In the genomic region with DNA sequence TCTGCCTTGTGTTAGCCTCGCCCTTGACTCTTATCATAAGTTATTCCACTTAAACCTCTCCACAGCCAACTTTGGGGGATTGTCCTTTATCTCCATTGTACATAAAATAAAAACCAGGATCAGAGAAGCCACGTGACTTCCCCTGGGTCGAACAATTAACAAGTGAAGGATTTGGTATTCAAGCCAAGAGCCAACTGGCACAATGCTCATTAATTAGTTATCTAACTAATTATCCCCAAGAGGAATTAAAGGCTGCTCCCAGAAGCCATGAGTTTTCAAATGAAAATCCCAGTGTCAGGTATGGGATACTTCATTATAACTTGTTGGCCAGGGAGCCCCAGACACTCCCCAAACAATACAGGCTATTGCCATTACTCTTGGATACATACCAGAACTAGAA, we compare ENCODE assay signal across 12 mouse cellular contexts. TPM values are rescaled to one million over a fixed set of nuclear protein-coding genes. Genes with fewer than 3 reads are reported as not detected.
"Had no signal": no experiment of that assay in that cellular context is flagged by ENCODE, and none has a peak within 500 bp of the region (broad histone marks: within the 10 kb centered on the region; RNA-seq: fewer than 3 reads in every experiment).

No protein-coding gene starts in this region.

- ATAC-seq: intestine, embryonic 15.5 days; liver, postnatal 0 days; midbrain, embryonic 15.5 days had no signal

- H3K36me3 ChIP-seq: intestine, embryonic 15.5 days; limb, embryonic 12.5 days; liver, embryonic 13.5 days; midbrain, embryonic 15.5 days had no signal

- H3K4me3 ChIP-seq: intestine, embryonic 15.5 days; layer of hippocampus, adult 2 months; limb, embryonic 12.5 days; liver, embryonic 13.5 days; midbrain, embryonic 15.5 days had no signal

- H3K9ac ChIP-seq: intestine, embryonic 15.5 days; limb, embryonic 12.5 days; liver, embryonic 13.5 days; liver, postnatal 0 days; midbrain, embryonic 15.5 days had no signal

- H3K4me1 ChIP-seq: limb, embryonic 12.5 days; midbrain, embryonic 15.5 days had no signal

- H3K9me3 ChIP-seq: intestine, embryonic 15.5 days; limb, embryonic 12.5 days; liver, embryonic 13.5 days; midbrain, embryonic 15.5 days had no signal

- H3K4me2 ChIP-seq: intestine, embryonic 15.5 days; limb, embryonic 12.5 days; liver, embryonic 13.5 days; midbrain, embryonic 15.5 days had no signal

- H3K27ac ChIP-seq: intestine, embryonic 15.5 days; kidney, postnatal 0 days; layer of hippocampus, adult 2 months; limb, embryonic 12.5 days; liver, embryonic 13.5 days; midbrain, embryonic 15.5 days had no signal

- H3K27me3 ChIP-seq: intestine, embryonic 15.5 days; limb, embryonic 12.5 days; midbrain, embryonic 15.5 days had no signal

- DNase-seq: kidney, adult 18-20 months; kidney, postnatal 4 days; liver; liver, embryonic 13.5 days; liver, postnatal 0 days; thymus, adult 18-20 months; thymus, postnatal 14 days had no signal

RNA-seq across cellular contexts. Expression of a gene that starts 23.6 kb away (rescaled TPM):
- polyA plus RNA-seq: limb, embryonic 12.5 days had no signal
